Mouse (Mus musculus) neural tube, embryonic 14.5 days (tissue): ENCODE measurements around the gene Gm20388. TPM values are rescaled to one million over a fixed set of nuclear protein-coding genes. Genes with fewer than 3 reads are reported as not detected.
A peak's percentile ranks its signal among the peaks of the same experiment; 100 is the strongest.

Experiments
- ATAC-seq: fragments of 200-750 bp; cut with Nextera tagmentation; 2 replicates; pipeline ENCODE4 v1.8.0; 2017; ENCODE audit warnings: low read depth, mild to moderate bottlenecking, moderate TSS enrichment, moderate library complexity
- H3K27ac ChIP-seq: fragments of 300-500 bp; sonication (generic); 2 replicates; pipeline ENCODE4 v1.5.1; 2014; ENCODE audit warnings: low read depth, mild to moderate bottlenecking, control low read depth, low read length, moderate library complexity, mixed read lengths
- H3K27me3 ChIP-seq: fragments of 300-500 bp; sonication (generic); 2 replicates; pipeline ENCODE4 v1.6.1; 2014; ENCODE audit warnings: low read length; ENCODE audit not compliant: control insufficient read depth, insufficient read depth
- H3K36me3 ChIP-seq: fragments of 300-500 bp; sonication (generic); 2 replicates; pipeline ENCODE4 v1.6.1; 2014; ENCODE audit warnings: low read length, mixed read lengths; ENCODE audit not compliant: control insufficient read depth, insufficient read depth
- H3K4me1 ChIP-seq: fragments of 300-500 bp; sonication (generic); 2 replicates; pipeline ENCODE4 v1.6.1; 2014; ENCODE audit warnings: low read length; ENCODE audit not compliant: control insufficient read depth, insufficient read depth
- H3K4me2 ChIP-seq: fragments of 300-500 bp; sonication (generic); 2 replicates; pipeline ENCODE4 v1.6.1; 2014; ENCODE audit warnings: mild to moderate bottlenecking, low read depth, low read length, control low read depth
- H3K4me3 ChIP-seq: fragments of 300-500 bp; sonication (generic); 2 replicates; pipeline ENCODE4 v1.5.1; 2014; ENCODE audit warnings: low read depth, low read length, control low read depth, mixed read lengths
- H3K9ac ChIP-seq: fragments of 300-500 bp; sonication (generic); replicated peaks from 2 replicates; pipeline ENCODE4 v1.6.1; 2014; ENCODE audit warnings: low read depth, mild to moderate bottlenecking, control low read depth, low read length, mixed read lengths
- H3K9me3 ChIP-seq: fragments of 300-500 bp; sonication (generic); 2 replicates; pipeline ENCODE4 v1.6.1; 2016; ENCODE audit warnings: low read length; ENCODE audit not compliant: control insufficient read depth
- WGBS: fragments of 180-500 bp; shearing (Covaris S2); extraction: QIAGEN DNeasy Blood & Tissue Kit; methylation state at CpG from one replicate; pipeline ENCODE4 v1.1.7; 2014; 5-methylcytosine and 5-hydroxymethylcytosine counted together
- polyA plus RNA-seq: library from polyadenylated mRNA; unstranded; fragments of >200 nt; fragmentation: Nextera tagmentation; extraction: Ambion mirVana; gene quantifications from 2 replicates; pipeline ENCODE4 v1.2.1, GENCODE M21; 2014

Gene Gm20388
- polyA plus RNA-seq, 1 experiment from 2014 or later = 10.3 TPM

DNA sequence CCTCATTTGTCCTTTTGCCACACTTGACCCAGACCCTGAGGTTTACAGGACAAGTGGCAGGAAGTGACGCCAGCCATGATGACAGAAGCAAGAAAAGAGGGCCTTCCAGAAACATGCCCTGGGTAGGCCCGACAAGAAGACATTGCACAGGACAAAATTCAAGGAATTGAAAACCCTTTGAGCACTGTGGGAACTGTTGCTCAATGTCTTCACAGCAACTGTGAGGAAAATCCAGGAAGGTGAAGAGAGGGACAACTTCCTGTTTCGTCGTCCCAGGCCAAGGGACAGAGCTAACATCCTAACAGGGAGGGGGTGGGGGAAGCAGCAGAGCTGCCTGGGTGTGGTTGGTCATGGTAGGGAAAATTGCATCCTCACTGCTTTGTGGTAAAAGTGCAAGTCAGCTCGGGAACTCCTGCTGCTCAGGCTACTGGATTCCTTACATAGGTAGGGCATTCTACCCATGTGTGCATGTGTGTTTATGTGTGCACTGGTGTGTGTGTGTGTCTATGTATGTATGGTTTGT, 3839.6 kb downstream of the Gm20388 start:
- H3K36me3 ChIP-seq = no peaks in the 10 kb centered on the region
- WGBS = 77% methylated on average over 5 of the region's 5 CpGs
- H3K4me2 ChIP-seq = no peak overlapping the region
- H3K27me3 ChIP-seq = no peaks in the 10 kb centered on the region
- H3K9me3 ChIP-seq = no peaks in the 10 kb centered on the region
- no peak overlapping the region for H3K27ac ChIP-seq
- H3K9ac ChIP-seq = no peak overlapping the region
- no peak for ATAC-seq
- peaks cover 15% of the 10 kb centered on the region for H3K4me1 ChIP-seq
- H3K4me3 ChIP-seq = no peak overlapping the region

DNA sequence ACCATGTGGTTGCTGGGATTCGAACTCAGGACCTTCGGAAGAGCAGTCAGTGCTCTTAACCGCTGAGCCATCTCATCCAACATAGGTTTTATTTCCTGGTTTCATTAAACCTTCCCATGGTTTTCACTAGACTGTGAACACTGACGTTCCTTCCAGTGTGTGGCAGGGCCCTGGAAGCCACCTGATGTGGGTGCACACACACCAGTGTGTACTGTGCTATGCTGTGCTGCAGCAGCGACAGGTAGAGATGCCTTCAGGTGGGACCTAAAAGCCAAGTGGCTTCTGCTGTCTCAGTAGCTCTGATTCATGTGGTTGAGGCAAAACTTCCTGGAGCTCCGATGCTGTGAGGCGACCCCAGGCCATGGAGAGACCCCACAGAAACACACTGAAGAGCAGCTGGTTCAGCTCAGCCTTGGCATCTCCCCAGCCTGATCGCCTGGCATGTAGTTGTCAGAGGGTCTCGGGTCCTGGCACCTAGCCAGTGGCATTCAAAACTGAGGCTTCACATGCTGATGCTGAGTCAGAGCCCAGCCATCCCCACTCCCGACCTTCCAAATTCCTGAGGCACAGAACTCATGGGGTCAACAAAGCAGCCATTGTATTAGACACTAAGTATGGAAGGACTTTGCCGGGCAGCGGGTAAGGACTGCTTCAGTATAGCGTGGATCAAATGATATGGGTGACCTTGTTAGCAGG, 3842.3 kb downstream of the Gm20388 start:
- H3K27ac ChIP-seq = 0 out of 2 replicates have a peak overlapping the region, but pooled peaks have one; percentile 22
- WGBS = 47% methylated on average over 13 of the region's 13 CpGs
- peak; percentile 81; the same call in 1 of the 2 replicates for ATAC-seq

GRCm38 (mm10) chr8:123753604-123754375, 3843.1 kb downstream of the Gm20388 start:
- Histone ChIP-seq H3K27me3 (no peaks in the 10 kb centered on the region), H3K36me3 (no peaks in the 10 kb centered on the region), H3K4me1 (peaks cover 15% of the 10 kb centered on the region), H3K9ac (0 out of 2 replicates have a peak overlapping the region, but pooled peaks have one; percentile 11), H3K4me3 (no peak overlapping the region), H3K27ac (no peak overlapping the region), H3K4me2 (peak overlapping the region; percentile 21; the same call in 1 of the 2 replicates), H3K9me3 (no peaks in the 10 kb centered on the region)
- 13% methylated on average over 18 of the region's 18 CpGs for WGBS
- ATAC-seq = 0 out of 2 replicates have a peak, but pooled peaks have one; percentile 12

More for the DNA sequence above, 3842.3 kb downstream of the Gm20388 start:
- no peaks in the 10 kb centered on the region for H3K9me3 ChIP-seq
- no peak overlapping the region for H3K9ac ChIP-seq
- no peak overlapping the region for H3K4me3 ChIP-seq
- no peaks in the 10 kb centered on the region for H3K36me3 ChIP-seq
- H3K4me1 ChIP-seq = peaks cover 15% of the 10 kb centered on the region
- H3K4me2 ChIP-seq = no peak overlapping the region
- H3K27me3 ChIP-seq = no peaks in the 10 kb centered on the region

- peaks cover 15% of the 10 kb centered on the region for H3K4me1 ChIP-seq
- H3K9ac ChIP-seq = no peak overlapping the region
- no peaks in the 10 kb centered on the region for H3K36me3 ChIP-seq
- WGBS = 75% methylated on average over 13 of the region's 13 CpGs
- no peak for ATAC-seq
- H3K27me3 ChIP-seq = no peaks in the 10 kb centered on the region
- no peak overlapping the region for H3K4me3 ChIP-seq
- no peak overlapping the region for H3K4me2 ChIP-seq
- no peaks in the 10 kb centered on the region for H3K9me3 ChIP-seq
- no peak overlapping the region for H3K27ac ChIP-seq
Measured at GRCm38 (mm10) chr8:123754538-123755431, 3844.1 kb downstream of the Gm20388 start.

DNA sequence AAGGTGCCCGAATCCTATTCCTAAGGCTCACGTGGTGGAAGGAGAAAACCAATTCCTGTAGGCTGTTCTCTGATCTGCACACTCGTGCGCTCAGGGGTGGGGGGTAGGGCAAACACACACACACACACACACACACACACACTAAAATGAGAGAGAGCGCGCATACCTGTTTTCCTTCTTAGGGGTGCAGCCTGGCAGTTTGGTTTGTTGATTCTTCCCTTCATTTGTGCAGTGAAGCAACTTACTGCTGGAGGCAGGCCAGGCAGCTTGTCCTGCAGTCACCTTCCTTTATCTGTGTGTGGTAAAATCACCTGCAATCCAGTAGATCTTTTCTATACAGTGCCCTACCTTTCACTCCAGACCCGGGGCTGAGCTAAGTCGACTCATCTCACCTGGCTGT, 3846.3 kb downstream of the Gm20388 start:
- Histone ChIP-seq H3K27me3 (no peaks in the 10 kb centered on the region), H3K9me3 (no peaks in the 10 kb centered on the region), H3K27ac (no peak overlapping the region), H3K4me2 (no peak overlapping the region), H3K36me3 (no peaks in the 10 kb centered on the region), H3K4me3 (no peak overlapping the region), H3K9ac (no peak overlapping the region), H3K4me1 (peaks cover 20% of the 10 kb centered on the region)
- no peak for ATAC-seq
- 83% methylated on average over 8 of the region's 8 CpGs for WGBS

- H3K9ac ChIP-seq = no peak overlapping the region
- WGBS = 81% methylated on average over 1 of the region's 1 CpGs
- peaks cover 16% of the 10 kb centered on the region for H3K4me1 ChIP-seq
- H3K36me3 ChIP-seq = no peaks in the 10 kb centered on the region
- ATAC-seq = no peak
- no peak overlapping the region for H3K4me3 ChIP-seq
- H3K27ac ChIP-seq = no peak overlapping the region
- no peaks in the 10 kb centered on the region for H3K27me3 ChIP-seq
- H3K4me2 ChIP-seq = no peak overlapping the region
- H3K9me3 ChIP-seq = no peaks in the 10 kb centered on the region
Measured at GRCm38 (mm10) chr8:123758935-123759334, 3848.3 kb downstream of the Gm20388 start.

DNA sequence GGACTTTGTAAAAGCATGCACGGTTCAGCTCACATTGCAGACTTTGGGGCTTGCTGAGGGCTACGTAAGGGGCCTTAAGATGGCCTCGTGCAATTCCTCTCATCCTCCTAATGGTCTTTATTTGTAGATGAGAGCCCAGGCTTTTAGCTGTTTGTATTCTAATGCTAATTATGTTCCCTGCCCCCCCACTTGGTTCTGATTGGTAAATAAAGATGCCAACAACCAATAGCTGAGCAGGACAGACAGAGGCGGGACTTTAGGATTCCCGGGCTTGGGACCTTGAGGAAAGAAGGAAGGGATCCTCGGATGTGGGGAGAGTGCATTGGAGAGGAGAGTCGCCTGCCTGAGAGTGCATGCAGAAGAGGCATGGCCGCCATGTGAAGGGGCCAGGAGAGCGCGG, 3849.3 kb downstream of the Gm20388 start:
- H3K9me3 ChIP-seq = no peaks in the 10 kb centered on the region
- H3K4me2 ChIP-seq = peak overlapping the region; percentile 32
- no peak overlapping the region for H3K9ac ChIP-seq
- 6% methylated on average over 10 of the region's 10 CpGs for WGBS
- no peaks in the 10 kb centered on the region for H3K36me3 ChIP-seq
- ATAC-seq = peak; percentile 76
- no peak overlapping the region for H3K4me3 ChIP-seq
- no peak overlapping the region for H3K27ac ChIP-seq
- no peaks in the 10 kb centered on the region for H3K27me3 ChIP-seq
- peaks cover 13% of the 10 kb centered on the region; the same call in 1 of the 2 replicates for H3K4me1 ChIP-seq

- Histone ChIP-seq H3K4me2 (no peak overlapping the region), H3K27me3 (no peaks in the 10 kb centered on the region), H3K4me3 (no peak overlapping the region), H3K4me1 (peaks cover 13% of the 10 kb centered on the region; the same call in 1 of the 2 replicates), H3K27ac (no peak overlapping the region), H3K9me3 (no peaks in the 10 kb centered on the region), H3K9ac (no peak overlapping the region), H3K36me3 (no peaks in the 10 kb centered on the region)
- no peak for ATAC-seq
- whole genome bisulfite sequencing = 29% methylated on average over 5 of the region's 5 CpGs
Measured at GRCm38 (mm10) chr8:123760579-123760978, 3849.9 kb downstream of the Gm20388 start.
